16 mouse cellular contexts compared by ENCODE assay signal in the genomic region with DNA sequence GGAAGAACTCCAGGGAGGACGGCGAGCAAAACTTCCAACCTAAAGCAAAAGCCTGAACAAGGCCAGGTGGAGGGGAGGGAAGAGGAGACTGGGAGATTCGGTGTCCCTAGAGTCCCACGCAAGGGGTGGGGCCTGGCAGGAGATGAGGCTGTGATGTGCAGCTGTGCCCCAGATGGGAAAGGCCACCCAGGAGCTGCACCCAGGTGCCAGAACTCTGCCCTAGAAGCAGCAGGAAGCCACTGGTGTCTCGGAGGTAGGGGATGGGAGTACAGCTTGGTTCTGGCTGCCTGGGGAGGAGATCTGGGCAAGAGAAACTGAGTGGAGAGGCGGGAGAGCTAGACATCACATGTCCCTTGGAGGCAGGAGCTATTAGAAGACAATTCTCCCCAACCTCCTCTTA. TPM values are rescaled to one million over a fixed set of nuclear protein-coding genes. Genes with fewer than 3 reads are reported as not detected.
DNase-seq lines count a peak whose midpoint lies in the region; ATAC-seq lines count a peak whose summit lies in the region.
"Had no signal": no experiment of that assay in that cellular context is flagged by ENCODE, and none has a peak within 500 bp of the region (broad histone marks: within the 10 kb centered on the region; RNA-seq: fewer than 3 reads in every experiment).

No protein-coding gene starts in this region.

- no peak overlapping the region for H3K4me3 ChIP-seq in neural tube, embryonic 12.5 days
- no peak overlapping the region for H3K4me3 ChIP-seq in intestine, embryonic 16.5 days (ENCODE audit: low read length)

- no peak overlapping the region for H3K27ac ChIP-seq in neural tube, embryonic 12.5 days
- no peak overlapping the region for H3K27ac ChIP-seq in intestine, embryonic 16.5 days (ENCODE audit: low read length)
- H3K27ac ChIP-seq: heart, embryonic 13.5 days; kidney, postnatal 0 days had no signal

- H3K36me3 ChIP-seq in neural tube, embryonic 12.5 days = peaks cover 8% of the 10 kb centered on the region
- no peaks in the 10 kb centered on the region for H3K36me3 ChIP-seq in intestine, embryonic 16.5 days (ENCODE audit: control insufficient read depth, insufficient read depth, low read length)

- ATAC-seq in neural tube, embryonic 12.5 days (ENCODE audit: low FRiP score, low read depth) = no peak
- ATAC-seq in intestine, embryonic 16.5 days = no peak

- H3K4me1 ChIP-seq in neural tube, embryonic 12.5 days = peaks cover 15% of the 10 kb centered on the region
- H3K4me1 ChIP-seq in intestine, embryonic 16.5 days (ENCODE audit: control insufficient read depth, insufficient read depth, low read length) = peaks cover 29% of the 10 kb centered on the region

- H3K4me2 ChIP-seq in neural tube, embryonic 12.5 days (replicated peaks) = no peak overlapping the region
- H3K4me2 ChIP-seq in intestine, embryonic 16.5 days (ENCODE audit: low read depth, low read length) = no peak overlapping the region
- H3K4me2 ChIP-seq: lung, embryonic 14.5 days had no signal

- peak; percentile 56 for DNase-seq in gastrocnemius, postnatal 25 days
- DNase-seq in gastrocnemius, adult 18-20 months (ENCODE audit: low spot score) = no peak
- no peak for DNase-seq in neural tube, embryonic 10.5 days (ENCODE audit: extremely low spot score, low spot score)
- peak; percentile 40 to 46 for DNase-seq in cerebellum, postnatal 36 days
- peak; percentile 84 for DNase-seq in thymus, postnatal 25 days
- DNase-seq in spleen, postnatal 36 days (ENCODE audit: low spot score in 2 of 2) = no peak
- DNase-seq: adrenal gland, adult 8-10 months had no signal

- WGBS in neural tube, embryonic 12.5 days = 59% methylated on average over 6 of the region's 6 CpGs
- 68% methylated on average over 6 of the region's 6 CpGs for WGBS in intestine, embryonic 16.5 days

- H3K9me3 ChIP-seq in neural tube, embryonic 12.5 days = no peaks in the 10 kb centered on the region
- no peaks in the 10 kb centered on the region for H3K9me3 ChIP-seq in intestine, embryonic 16.5 days (ENCODE audit: control insufficient read depth, low read length)
- H3K9me3 ChIP-seq: heart, embryonic 13.5 days had no signal

- H3K9ac ChIP-seq in neural tube, embryonic 12.5 days = 0 out of 2 replicates have a peak overlapping the region, but pooled peaks have one; percentile 40
- no peak overlapping the region for H3K9ac ChIP-seq in intestine, embryonic 16.5 days (ENCODE audit: low read depth, low read length)
- H3K9ac ChIP-seq: heart, embryonic 13.5 days; lung, embryonic 14.5 days had no signal

- H3K27me3 ChIP-seq in neural tube, embryonic 12.5 days (replicated peaks) = peaks cover 2% of the 10 kb centered on the region
- H3K27me3 ChIP-seq in intestine, embryonic 16.5 days (replicated peaks; ENCODE audit: control insufficient read depth, insufficient read depth, low read length) = no peaks in the 10 kb centered on the region

RNA-seq across cellular contexts. Expression of a gene that starts 3.4 kb away (rescaled TPM):
- 1 to 10 TPM; 1.7 to 1.9 TPM for total RNA-seq in gastrocnemius, postnatal 25 days (2021)
- total RNA-seq in gastrocnemius, adult 18-20 months (2021) = 1 to 10 TPM; 2.2 to 2.5 TPM
- polyA plus RNA-seq in neural tube, embryonic 12.5 days (2016; fragmentation: Nextera tagmentation; extraction: Ambion mirVana) = 4.2 and 4.8 TPM in 2 replicates
- polyA plus RNA-seq in intestine, embryonic 16.5 days (2015; fragmentation: Nextera tagmentation; extraction: Ambion mirVana) = 1.9 and 2.1 TPM in 2 replicates
- total RNA-seq: hematopoietic stem cell, adult 5-6 weeks; liver, adult 2 months had no signal
- polyA plus RNA-seq: liver, adult 2 months had no signal

RNA-seq across cellular contexts. Expression of a gene that starts 17.2 kb away (rescaled TPM):
- total RNA-seq in gastrocnemius, postnatal 25 days (2021) = 100 to 1,000 TPM; 202 to 205 TPM
- 100 to 1,000 TPM; 256 to 268 TPM for total RNA-seq in gastrocnemius, adult 18-20 months (2021)
- 0.18 and 0.27 TPM in 2 replicates for polyA plus RNA-seq in neural tube, embryonic 12.5 days (2016; fragmentation: Nextera tagmentation; extraction: Ambion mirVana)
- polyA plus RNA-seq in intestine, embryonic 16.5 days (2015; fragmentation: Nextera tagmentation; extraction: Ambion mirVana) = 0.13 and 0.15 TPM in 2 replicates
- total RNA-seq: hematopoietic stem cell, adult 5-6 weeks; monocyte, adult 5-6 weeks had no signal
- polyA plus RNA-seq: lung, embryonic 14.5 days had no signal

RNA-seq across cellular contexts. Expression of a gene that starts 42.0 kb away (rescaled TPM):
- under 1 TPM; 0.28 to 0.86 TPM for total RNA-seq in gastrocnemius, postnatal 25 days (2021)
- under 1 TPM; 0.14 to 0.40 TPM for total RNA-seq in gastrocnemius, adult 18-20 months (2021)
- polyA plus RNA-seq in neural tube, embryonic 12.5 days (2016; fragmentation: Nextera tagmentation; extraction: Ambion mirVana) = 0.10 and 0.49 TPM in 2 replicates
- polyA plus RNA-seq in intestine, embryonic 16.5 days (2015; fragmentation: Nextera tagmentation; extraction: Ambion mirVana) = 100 and 102 TPM in 2 replicates
- polyA plus RNA-seq: testis, adult 2 months had no signal

Comparison
In these comparisons a context has a peak if more than half of its experiments do, and no peak if none do; other contexts are left out.
1. DNase-seq: peak in gastrocnemius, postnatal 25 days (single experiment), cerebellum, postnatal 36 days (2 of 2) and thymus, postnatal 25 days (single experiment); none in gastrocnemius, adult 18-20 months (single experiment), neural tube, embryonic 10.5 days (single experiment) and spleen, postnatal 36 days (0 of 2).